Mouse (Mus musculus): ENCODE results near the gene Gm37240.

DNA sequence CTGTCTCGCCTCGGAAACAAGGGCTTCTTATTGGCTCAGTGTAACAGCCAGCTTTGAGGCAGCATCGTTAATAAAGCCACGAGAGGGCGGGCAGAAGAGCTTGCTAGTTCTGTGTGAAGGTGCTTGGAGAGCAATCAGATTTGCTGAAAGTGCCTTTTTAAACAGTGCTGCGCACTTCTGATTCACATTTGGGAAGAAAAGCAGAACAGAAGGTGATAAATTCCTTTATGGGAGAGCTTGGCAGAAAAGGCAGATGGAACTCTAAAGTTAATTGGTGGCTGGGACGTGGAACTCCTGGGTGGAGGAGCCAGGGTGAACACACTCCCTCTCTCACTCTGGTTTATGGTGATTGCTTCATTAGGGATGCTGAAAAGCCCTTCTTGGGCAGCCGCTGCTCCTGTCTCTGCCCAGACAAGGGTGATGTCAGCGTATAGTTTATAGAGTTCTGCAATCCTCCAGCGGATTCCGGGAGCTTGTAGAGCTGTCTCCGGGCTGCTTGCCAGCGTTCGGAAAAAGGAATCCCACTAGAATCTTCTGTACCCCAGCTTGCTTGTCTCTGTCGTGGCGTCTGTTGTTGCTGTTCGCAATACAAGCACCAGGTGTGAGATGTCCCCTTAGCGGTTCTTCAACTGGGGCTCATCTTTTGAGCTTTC is 1141.7 kb downstream of the Gm37240 start:
- TF ChIP-seq POLR2A (IDR thresholded peaks at IDR 0.05; ENCODE audit: borderline replicate concordance, low read depth, low read length) (no peak), CTCF (IDR thresholded peaks at IDR 0.05; ENCODE audit: low read depth, low read length) (no peak)

Data from bone marrow macrophage, adult 2 months (primary cell).